Mouse (Mus musculus) cerebellum, adult 2 months (tissue): Measurements from ENCODE around the gene Akt3.

Experiments used
- CTCF ChIP-seq: fragments of 200-500 bp; IDR thresholded peaks from 2 replicates; pipeline ENCODE4 v1.5.1; 2011; ENCODE audit warnings: low read depth, mild to moderate bottlenecking, control low read depth, low read length, moderate library complexity, borderline replicate concordance; ENCODE audit not compliant: insufficient read depth
- POLR2A ChIP-seq: fragments of 200-500 bp; IDR thresholded peaks from 2 replicates; pipeline ENCODE4 v1.6.1; 2011; ENCODE audit warnings: low read length, control low read depth, borderline replicate concordance; ENCODE audit not compliant: insufficient read depth

- TF ChIP-seq CTCF (no peak), POLR2A (no peak)
Measured at GRCm38 (mm10) chr1:177004041-177004741, 253.8 kb downstream of the Akt3 start.
